Mouse (Mus musculus) CH12.LX (cell line): ENCODE measurements around the gene Ermap.
A peak's percentile ranks its signal among the peaks of the same experiment; 100 is the strongest.

Experiments
- GABPA ChIP-seq: IDR thresholded peaks from 2 replicates; pipeline ENCODE4 v1.6.1; 2012; ENCODE audit warnings: low read depth, low read length, improper control_type of control experiment, inconsistent platforms; ENCODE audit not compliant: insufficient replicate concordance
- POLR2A ChIP-seq: IDR thresholded peaks from 2 replicates; pipeline ENCODE4 v1.6.1; 2011; ENCODE audit warnings: low read depth, mild to moderate bottlenecking, improper control_type of control experiment, low read length
- POLR2AphosphoS2 ChIP-seq: IDR thresholded peaks from 2 replicates; pipeline ENCODE4 v1.6.1; 2011; ENCODE audit warnings: low read depth, low read length, improper control_type of control experiment

- TF ChIP-seq POLR2AphosphoS2 (no peak), POLR2A (peak; percentile 18; the same call in 1 of the 2 replicates), GABPA (no peak)
Observed at GRCm38 (mm10) chr4:119127229-119127628, 62.6 kb downstream of the Ermap start.
